Mouse (Mus musculus): ENCODE measurements at regions not wholly inside any gene's neighbourhood (a gene's known extent, or its start where the extent isn't known, plus 50 kb on each side); places are given as distances from the start of the nearest gene placed in this dataset.

DNA sequence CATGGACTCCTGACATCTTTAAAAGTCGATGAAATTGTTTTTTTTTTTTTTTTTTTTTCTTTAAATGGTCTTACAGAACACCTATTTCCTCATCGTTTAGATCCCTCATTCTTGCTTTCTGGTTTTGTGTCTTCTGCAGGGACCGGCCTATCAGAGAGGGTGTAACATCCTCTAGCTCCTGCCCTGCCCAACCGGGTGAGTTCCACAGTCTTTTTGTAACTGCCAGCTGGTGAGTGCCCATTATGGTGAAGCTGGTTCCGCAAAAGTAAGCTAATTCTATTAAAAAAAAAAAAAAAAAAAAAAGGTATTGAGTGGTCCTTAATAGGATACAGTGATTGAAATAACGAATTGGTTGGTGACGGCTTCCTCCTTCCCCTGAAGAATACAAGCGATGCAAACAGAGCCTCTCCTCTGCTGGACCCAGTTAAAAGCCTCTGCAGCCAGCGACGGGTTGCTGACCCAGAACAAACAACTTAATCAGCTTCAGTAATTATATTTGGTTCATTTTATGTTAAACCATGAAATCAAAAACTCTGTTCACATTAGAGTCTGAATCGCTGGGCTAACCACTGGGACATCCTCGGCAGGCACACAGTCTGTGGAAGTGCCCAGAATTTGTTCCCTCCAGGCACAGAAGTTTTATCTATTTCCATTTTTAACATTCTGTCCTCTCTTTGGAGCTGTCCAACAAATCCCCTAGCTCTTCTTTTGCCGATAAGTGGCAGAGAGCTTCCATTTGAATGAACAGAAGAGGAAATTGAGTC lies 126.9 kb upstream of the Pabpc6 start:
- Histone ChIP-seq H3K4me3 (ENCODE audit: low read depth, low read length) (no peak overlapping the region), H3K4me2 (no peak overlapping the region), H3K36me3 (ENCODE audit: control insufficient read depth, insufficient read depth, low read length) (no peaks in the 10 kb centered on the region), H3K27ac (ENCODE audit: low read depth, low read length) (no peak overlapping the region; the same call in 1 of the 2 replicates), H3K27me3 (ENCODE audit: control insufficient read depth, insufficient read depth, low read length) (no peaks in the 10 kb centered on the region), H3K9ac (ENCODE audit: low read length) (no peak overlapping the region), H3K9me3 (ENCODE audit: control insufficient read depth, low read length) (peaks cover 3% of the 10 kb centered on the region; the same call in 1 of the 2 replicates), H3K4me1 (ENCODE audit: control insufficient read depth, insufficient read depth, low read length) (peaks cover 7% of the 10 kb centered on the region; the same call in 1 of the 2 replicates)
- peak; percentile 57 for ATAC-seq (ENCODE audit: low FRiP score)
- peak; percentile 91 for DNase-seq (ENCODE audit: low spot score, missing footprints)
- WGBS: 40% methylated on average over 13 of the region's 13 CpGs

DNA sequence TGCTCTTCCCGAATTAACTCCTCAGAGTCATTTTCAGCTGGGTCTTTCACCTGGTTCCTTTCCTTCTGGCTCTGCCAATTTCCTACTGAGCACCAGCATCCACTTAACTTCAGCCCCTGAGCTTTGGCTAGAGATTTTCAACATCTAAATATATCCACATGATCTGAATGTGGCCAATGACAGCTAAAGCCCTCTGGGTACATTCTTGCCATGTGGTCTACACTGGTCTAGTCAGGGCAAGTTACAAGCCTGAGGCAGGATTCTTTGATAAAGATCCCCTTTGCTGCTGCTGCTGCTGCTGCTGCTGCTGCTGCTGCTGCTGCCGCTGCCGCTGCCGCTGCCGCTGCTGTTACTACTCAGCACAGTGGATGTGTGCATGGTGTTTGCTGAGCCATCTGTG lies 109.3 kb upstream of the Pabpc6 start:
- Histone ChIP-seq H3K27ac (ENCODE audit: low read depth, low read length) (no peak overlapping the region), H3K4me1 (ENCODE audit: control insufficient read depth, insufficient read depth, low read length) (peaks cover 25% of the 10 kb centered on the region), H3K4me2 (no peak overlapping the region), H3K36me3 (ENCODE audit: control insufficient read depth, insufficient read depth, low read length) (no peaks in the 10 kb centered on the region), H3K4me3 (ENCODE audit: low read depth, low read length) (no peak overlapping the region), H3K27me3 (ENCODE audit: control insufficient read depth, insufficient read depth, low read length) (no peaks in the 10 kb centered on the region), H3K9me3 (ENCODE audit: control insufficient read depth, low read length) (no peaks in the 10 kb centered on the region), H3K9ac (ENCODE audit: low read length) (no peak overlapping the region)
- peak; percentile 77 for DNase-seq (ENCODE audit: low spot score, missing footprints)
- 84% methylated on average over 5 of the region's 5 CpGs for WGBS
- ATAC-seq (ENCODE audit: low FRiP score): no peak

GRCm38 (mm10) chr17:9777165-9777564 lies 107.6 kb upstream of the Pabpc6 start:
- Histone ChIP-seq H3K9me3 (ENCODE audit: control insufficient read depth, low read length) (no peaks in the 10 kb centered on the region), H3K9ac (ENCODE audit: low read length) (0 out of 2 replicates have a peak overlapping the region, but pooled peaks have one; percentile 10), H3K4me3 (ENCODE audit: low read depth, low read length) (no peak overlapping the region), H3K36me3 (ENCODE audit: control insufficient read depth, insufficient read depth, low read length) (no peaks in the 10 kb centered on the region), H3K4me2 (no peak overlapping the region), H3K27me3 (ENCODE audit: control insufficient read depth, insufficient read depth, low read length) (no peaks in the 10 kb centered on the region), H3K4me1 (ENCODE audit: control insufficient read depth, insufficient read depth, low read length) (peaks cover 25% of the 10 kb centered on the region), H3K27ac (ENCODE audit: low read depth, low read length) (peak overlapping the region; percentile 91)
- DNase-seq (ENCODE audit: low spot score, missing footprints): peak; percentile 80
- ATAC-seq (ENCODE audit: low FRiP score): no peak

- DNase-seq (ENCODE audit: low spot score, missing footprints) (peak; percentile 88), ATAC-seq (ENCODE audit: low FRiP score) (peak; percentile 91)
- no peak overlapping the region for H3K4me3 ChIP-seq (ENCODE audit: low read depth, low read length)
- H3K9me3 ChIP-seq (ENCODE audit: control insufficient read depth, low read length): no peaks in the 10 kb centered on the region
- peak overlapping the region; percentile 91 for H3K27ac ChIP-seq (ENCODE audit: low read depth, low read length)
- H3K36me3 ChIP-seq (ENCODE audit: control insufficient read depth, insufficient read depth, low read length): no peaks in the 10 kb centered on the region
- 32% methylated on average over 8 of the region's 9 CpGs for whole genome bisulfite sequencing
- no peaks in the 10 kb centered on the region for H3K27me3 ChIP-seq (ENCODE audit: control insufficient read depth, insufficient read depth, low read length)
- 0 out of 2 replicates have a peak overlapping the region, but pooled peaks have one; percentile 10 for H3K9ac ChIP-seq (ENCODE audit: low read length)
- no peak overlapping the region for H3K4me2 ChIP-seq
- peaks cover 25% of the 10 kb centered on the region for H3K4me1 ChIP-seq (ENCODE audit: control insufficient read depth, insufficient read depth, low read length)
Observed at GRCm38 (mm10) chr17:9776286-9777016, 106.9 kb upstream of the Pabpc6 start.

DNA sequence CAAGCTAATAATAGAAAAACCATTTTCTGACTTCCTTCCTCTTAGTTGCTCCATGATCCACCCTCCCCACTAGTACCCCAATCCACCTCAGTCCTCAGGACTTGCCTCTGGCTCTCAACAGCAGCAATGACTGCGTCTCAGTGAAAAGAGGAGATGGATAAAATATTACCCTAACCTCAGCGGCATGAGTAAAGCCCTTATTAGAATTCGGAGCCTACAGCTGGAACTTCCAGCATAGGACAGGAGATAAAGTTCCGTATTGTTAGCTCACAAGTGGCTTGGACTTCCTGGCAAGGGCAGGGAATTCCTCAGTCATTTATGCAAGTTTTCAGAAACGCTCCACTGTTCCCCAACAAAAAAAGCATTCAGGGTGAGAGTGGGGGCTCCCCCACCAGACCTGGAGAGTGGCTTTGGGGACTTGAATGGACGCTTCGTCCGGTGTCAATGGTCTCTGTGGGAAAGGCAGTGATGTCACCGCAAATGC lies 106.2 kb upstream of the Pabpc6 start:
- H3K36me3 ChIP-seq (ENCODE audit: control insufficient read depth, insufficient read depth, low read length): no peaks in the 10 kb centered on the region
- 13% methylated on average over 9 of the region's 9 CpGs for WGBS
- H3K4me3 ChIP-seq (ENCODE audit: low read depth, low read length): no peak overlapping the region
- peak overlapping the region; percentile 91 for H3K27ac ChIP-seq (ENCODE audit: low read depth, low read length)
- peak; percentile 91 for DNase-seq (ENCODE audit: low spot score, missing footprints)
- peak; percentile 93 for ATAC-seq (ENCODE audit: low FRiP score)
- no peaks in the 10 kb centered on the region for H3K27me3 ChIP-seq (ENCODE audit: control insufficient read depth, insufficient read depth, low read length)
- no peak overlapping the region for H3K4me2 ChIP-seq
- H3K4me1 ChIP-seq (ENCODE audit: control insufficient read depth, insufficient read depth, low read length): peaks cover 25% of the 10 kb centered on the region
- no peak overlapping the region for H3K9ac ChIP-seq (ENCODE audit: low read length)
- no peaks in the 10 kb centered on the region for H3K9me3 ChIP-seq (ENCODE audit: control insufficient read depth, low read length)

DNA sequence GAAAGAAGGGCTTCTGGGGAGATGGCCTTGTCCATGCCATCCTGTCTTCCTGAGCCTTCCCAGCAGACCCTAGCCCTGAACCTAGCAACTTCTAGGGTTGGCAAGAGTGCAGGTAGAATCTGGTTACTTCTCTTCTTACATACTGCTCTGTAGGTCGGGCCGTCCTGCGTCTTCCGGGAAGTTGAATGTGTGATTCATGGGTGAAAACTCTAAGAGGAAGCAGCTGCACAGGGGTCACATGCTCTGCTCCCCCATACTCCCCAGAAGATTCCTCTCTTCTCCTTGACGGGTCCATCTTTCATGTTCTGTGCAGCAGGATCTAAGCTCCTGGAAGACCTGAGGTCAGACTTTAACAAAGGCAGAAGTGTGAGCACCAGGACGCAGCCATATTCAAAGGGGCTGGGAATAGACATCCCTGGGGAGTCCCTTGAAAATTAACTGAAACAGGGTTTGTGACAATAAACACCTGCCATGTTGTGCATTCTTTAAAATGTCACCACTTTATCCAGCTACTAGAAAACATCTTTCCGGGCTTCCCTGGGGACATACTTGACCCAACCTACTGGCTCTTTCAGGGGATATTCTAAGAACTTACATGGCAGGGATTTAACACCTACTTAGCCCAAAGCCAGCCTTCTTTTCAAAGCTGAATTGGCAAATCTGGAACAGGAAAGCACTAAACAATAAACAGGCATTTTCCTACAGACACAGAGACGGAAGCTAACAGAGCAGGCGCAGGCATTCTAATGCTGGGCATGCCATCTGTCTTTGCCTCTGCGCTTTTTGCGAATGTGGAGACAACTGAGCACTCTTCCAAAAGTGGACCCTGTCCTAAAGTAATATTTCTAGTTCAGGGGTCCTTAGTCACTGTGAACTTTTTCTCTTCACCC lies 105.5 kb upstream of the Pabpc6 start:
- no peak overlapping the region for H3K9ac ChIP-seq (ENCODE audit: low read length)
- DNase-seq (ENCODE audit: low spot score, missing footprints) (peak; percentile 85), ATAC-seq (ENCODE audit: low FRiP score) (no peak; the same call in 1 of the 2 replicates)
- no peaks in the 10 kb centered on the region for H3K9me3 ChIP-seq (ENCODE audit: control insufficient read depth, low read length)
- WGBS: 59% methylated on average over 11 of the region's 11 CpGs
- peak overlapping the region; percentile 91 for H3K27ac ChIP-seq (ENCODE audit: low read depth, low read length)
- no peak overlapping the region for H3K4me2 ChIP-seq
- H3K36me3 ChIP-seq (ENCODE audit: control insufficient read depth, insufficient read depth, low read length): no peaks in the 10 kb centered on the region
- H3K4me3 ChIP-seq (ENCODE audit: low read depth, low read length): no peak overlapping the region
- peaks cover 25% of the 10 kb centered on the region for H3K4me1 ChIP-seq (ENCODE audit: control insufficient read depth, insufficient read depth, low read length)
- H3K27me3 ChIP-seq (ENCODE audit: control insufficient read depth, insufficient read depth, low read length): no peaks in the 10 kb centered on the region

DNA sequence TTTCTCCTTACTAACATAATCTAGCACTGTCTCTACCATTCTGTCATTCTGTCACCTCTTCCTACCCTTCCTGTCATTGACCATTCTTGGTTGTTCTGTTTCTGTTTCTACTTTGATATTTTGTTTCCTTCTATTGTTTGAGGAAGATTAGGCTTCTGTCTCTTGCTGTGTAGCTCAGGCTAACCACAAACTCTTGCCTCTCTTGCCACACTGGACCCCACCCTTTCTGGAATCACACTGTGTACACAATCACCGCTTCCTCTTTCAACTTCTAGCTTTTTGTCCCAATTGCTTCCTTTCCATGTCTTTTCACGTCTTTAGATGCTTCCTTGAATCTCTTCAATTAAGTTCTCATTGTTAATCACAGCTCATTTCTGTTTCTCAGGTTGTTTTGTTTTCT lies 104.2 kb upstream of the Pabpc6 start:
- Histone ChIP-seq H3K27me3 (ENCODE audit: control insufficient read depth, insufficient read depth, low read length) (no peaks in the 10 kb centered on the region), H3K9ac (ENCODE audit: low read length) (no peak overlapping the region), H3K27ac (ENCODE audit: low read depth, low read length) (no peak overlapping the region), H3K4me2 (no peak overlapping the region), H3K4me1 (ENCODE audit: control insufficient read depth, insufficient read depth, low read length) (peaks cover 25% of the 10 kb centered on the region), H3K36me3 (ENCODE audit: control insufficient read depth, insufficient read depth, low read length) (no peaks in the 10 kb centered on the region), H3K4me3 (ENCODE audit: low read depth, low read length) (no peak overlapping the region), H3K9me3 (ENCODE audit: control insufficient read depth, low read length) (no peaks in the 10 kb centered on the region)
- no peak for ATAC-seq (ENCODE audit: low FRiP score)
- no peak for DNase-seq (ENCODE audit: low spot score, missing footprints)
- WGBS: 84% methylated on average over 2 of the region's 2 CpGs

- H3K27ac ChIP-seq (ENCODE audit: low read depth, low read length): no peak overlapping the region
- no peak overlapping the region for H3K9ac ChIP-seq (ENCODE audit: low read length)
- no peak overlapping the region for H3K4me3 ChIP-seq (ENCODE audit: low read depth, low read length)
- peaks cover 25% of the 10 kb centered on the region for H3K4me1 ChIP-seq (ENCODE audit: control insufficient read depth, insufficient read depth, low read length)
- no peaks in the 10 kb centered on the region for H3K27me3 ChIP-seq (ENCODE audit: control insufficient read depth, insufficient read depth, low read length)
- no peak for ATAC-seq (ENCODE audit: low FRiP score)
- no peak overlapping the region for H3K4me2 ChIP-seq
- no peaks in the 10 kb centered on the region for H3K9me3 ChIP-seq (ENCODE audit: control insufficient read depth, low read length)
- DNase-seq (ENCODE audit: low spot score, missing footprints): peak; percentile 57
- no peaks in the 10 kb centered on the region for H3K36me3 ChIP-seq (ENCODE audit: control insufficient read depth, insufficient read depth, low read length)
Observed at GRCm38 (mm10) chr17:9768275-9768674, 98.8 kb upstream of the Pabpc6 start.
